Mouse (Mus musculus) adrenal gland, postnatal 10 days (tissue): Measurements from ENCODE around the gene Tagln2. TPM values are rescaled to one million over a fixed set of nuclear protein-coding genes. Genes with fewer than 3 reads are reported as not detected.
A peak's percentile ranks its signal among the peaks of the same experiment; 100 is the strongest.

Source experiments
- DNase-seq: peaks from one replicate; pipeline ENCODE4 v3.0.0; 2021; ENCODE audit warnings: mixed read lengths
- long read RNA-seq, 2 experiments: library from polyadenylated mRNA; stranded (forward); transcript quantifications; one replicate each; pipeline ENCODE4 v2.0.0; 2021
- total RNA-seq, 2 experiments: library from RNA; stranded (reverse); gene quantifications; 2 replicates each; pipeline ENCODE4 v1.2.3; 2021

The Tagln2 gene
- total RNA-seq = 100 to 1,000 TPM; 120 to 138 TPM
- long read RNA-seq, experiment 1, transcript Tagln2-202 (5 exons, 1,586 nt) = major isoform, 84 of 94 reads
- long read RNA-seq, experiment 1, partial matches to known transcripts = 8 of 94 reads
- long read RNA-seq, experiment 1, other reads (novel, unspliced or antisense) = 2 of 94 reads
- long read RNA-seq, experiment 2, transcript Tagln2-202 (5 exons, 1,586 nt) = major isoform, 38 of 50 reads
- long read RNA-seq, experiment 2, partial matches to known transcripts = 9 of 50 reads
- long read RNA-seq, experiment 2, other reads (novel, unspliced or antisense) = 3 of 50 reads

- DNase-seq = peak; percentile 90
Measured at GRCm38 (mm10) chr1:172499765-172500441, at the start of gene Tagln2. Gene Tagln2 (plus strand): TSS chr1:172500047.

GRCm38 (mm10) chr1:172450226-172450625, 49.6 kb upstream of the Tagln2 start:
- no peak for DNase-seq

- no peak for DNase-seq
Measured at GRCm38 (mm10) chr1:172450848-172451470, 48.9 kb upstream of the Tagln2 start.

GRCm38 (mm10) chr1:172452911-172453310, 46.9 kb upstream of the Tagln2 start:
- no peak for DNase-seq

GRCm38 (mm10) chr1:172453810-172454209, 46.0 kb upstream of the Tagln2 start:
- no peak for DNase-seq

GRCm38 (mm10) chr1:172455416-172455815, 44.4 kb upstream of the Tagln2 start:
- DNase-seq = no peak

- DNase-seq = peak; percentile 31
Measured at GRCm38 (mm10) chr1:172456001-172456677, 43.7 kb upstream of the Tagln2 start.

GRCm38 (mm10) chr1:172457196-172457595, 42.7 kb upstream of the Tagln2 start:
- no peak for DNase-seq

- DNase-seq = no peak
Measured at GRCm38 (mm10) chr1:172458041-172458440, 41.8 kb upstream of the Tagln2 start.

- DNase-seq = no peak
Measured at GRCm38 (mm10) chr1:172461602-172462001, 38.2 kb upstream of the Tagln2 start.

GRCm38 (mm10) chr1:172462534-172462933, 37.3 kb upstream of the Tagln2 start:
- no peak for DNase-seq

GRCm38 (mm10) chr1:172463387-172464333, 36.2 kb upstream of the Tagln2 start:
- DNase-seq = no peak

GRCm38 (mm10) chr1:172468301-172468877, 31.5 kb upstream of the Tagln2 start:
- DNase-seq = no peak

- DNase-seq = no peak
Measured at GRCm38 (mm10) chr1:172469373-172469772, 30.5 kb upstream of the Tagln2 start.

GRCm38 (mm10) chr1:172469810-172470448, 29.9 kb upstream of the Tagln2 start:
- DNase-seq = no peak

GRCm38 (mm10) chr1:172472909-172473308, 26.9 kb upstream of the Tagln2 start:
- no peak for DNase-seq

- no peak for DNase-seq
Measured at GRCm38 (mm10) chr1:172474196-172474595, 25.7 kb upstream of the Tagln2 start.

GRCm38 (mm10) chr1:172475054-172475741, 24.6 kb upstream of the Tagln2 start, which contains the start of gene Slamf9:
Gene Slamf9 (plus strand): TSS chr1:172475358.
- no peak for DNase-seq

- no peak for DNase-seq
Measured at GRCm38 (mm10) chr1:172478020-172478419, 21.8 kb upstream of the Tagln2 start.

GRCm38 (mm10) chr1:172480376-172480775, 19.5 kb upstream of the Tagln2 start:
- no peak for DNase-seq
